Mouse (Mus musculus) midbrain, embryonic 10.5 days (tissue): Measurements from ENCODE around the gene Paxbp1. TPM values are rescaled to one million over a fixed set of nuclear protein-coding genes. Genes with fewer than 3 reads are reported as not detected.

ENCODE experiments used
- DNase-seq: peaks from one replicate; pipeline ENCODE4 v3.0.0-alpha.2; 2017; ENCODE audit warnings: low spot score
- H3K27ac ChIP-seq: fragments of 300-500 bp; sonication (generic); replicated peaks from 2 replicates; pipeline ENCODE4 v1.5.1; 2016; ENCODE audit warnings: mild to moderate bottlenecking
- H3K27me3 ChIP-seq: fragments of 300-500 bp; sonication (generic); 2 replicates; pipeline ENCODE4 v1.6.1; 2016; ENCODE audit warnings: low read depth, mild to moderate bottlenecking; ENCODE audit not compliant: poor library complexity, severe bottlenecking
- H3K36me3 ChIP-seq: fragments of 300-500 bp; sonication (generic); 2 replicates; pipeline ENCODE4 v1.6.1; 2016; ENCODE audit warnings: mild to moderate bottlenecking, moderate library complexity
- H3K4me1 ChIP-seq: fragments of 300-500 bp; sonication (generic); 2 replicates; pipeline ENCODE4 v1.6.1; 2016
- H3K4me3 ChIP-seq: fragments of 300-500 bp; sonication (generic); 2 replicates; pipeline ENCODE4 v1.5.1; 2016; ENCODE audit warnings: mild to moderate bottlenecking, moderate library complexity
- H3K9me3 ChIP-seq: fragments of 300-500 bp; sonication (generic); replicated peaks from 2 replicates; pipeline ENCODE4 v1.6.1; 2016; ENCODE audit warnings: mild to moderate bottlenecking
- WGBS: fragments of 180-500 bp; shearing (Covaris S2); methylation state at CpG from one replicate; pipeline ENCODE4 v1.1.7; 2016; 5-methylcytosine and 5-hydroxymethylcytosine counted together
- polyA plus RNA-seq: library from polyadenylated mRNA; unstranded; fragments of >200 nt; fragmentation: Nextera tagmentation; extraction: Ambion mirVana; gene quantifications from 2 replicates; pipeline ENCODE4 v1.2.1, GENCODE M21; 2016

The Paxbp1 gene
- polyA plus RNA-seq, 1 experiment from 2014 or later: 60.9 TPM

DNA sequence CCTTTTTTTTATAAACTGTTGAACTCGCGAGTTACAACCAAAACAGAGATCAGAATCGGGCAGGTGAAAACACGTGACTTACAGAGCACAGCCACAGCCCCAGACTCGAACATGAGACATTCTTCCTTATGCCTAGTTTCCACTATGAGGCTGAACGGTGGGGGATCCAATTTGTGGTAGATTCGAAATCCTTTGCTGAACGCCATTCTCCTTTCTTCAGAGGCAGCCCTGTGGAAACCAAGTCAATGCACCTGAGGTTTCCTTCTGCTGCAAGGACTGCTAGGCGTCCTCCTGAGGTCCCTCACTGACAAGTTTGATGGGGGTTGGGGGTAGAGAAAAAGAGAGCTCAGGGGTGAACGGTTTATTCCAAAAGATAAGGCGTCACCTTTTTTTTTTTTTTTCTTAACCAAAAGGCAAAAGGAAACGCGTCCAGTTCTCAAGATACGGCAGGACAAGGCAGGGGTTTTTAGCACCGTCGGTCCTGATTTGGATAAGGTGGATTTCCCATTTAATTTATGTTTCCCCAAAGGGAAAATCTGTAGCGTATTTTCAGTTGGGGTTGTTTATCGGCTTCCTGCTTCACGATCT is 34.3 kb downstream of the Paxbp1 start:
- no peak for DNase-seq
- H3K9me3 ChIP-seq: no peaks in the 10 kb centered on the region
- WGBS: 3% methylated on average over 19 of the region's 19 CpGs
- peaks cover 20% of the 10 kb centered on the region for H3K36me3 ChIP-seq
- no peaks in the 10 kb centered on the region for H3K27me3 ChIP-seq
- peak overlapping the region; percentile 88 for H3K4me3 ChIP-seq
- H3K27ac ChIP-seq: peak overlapping the region; percentile 90
- H3K4me1 ChIP-seq: peaks cover 21% of the 10 kb centered on the region

DNA sequence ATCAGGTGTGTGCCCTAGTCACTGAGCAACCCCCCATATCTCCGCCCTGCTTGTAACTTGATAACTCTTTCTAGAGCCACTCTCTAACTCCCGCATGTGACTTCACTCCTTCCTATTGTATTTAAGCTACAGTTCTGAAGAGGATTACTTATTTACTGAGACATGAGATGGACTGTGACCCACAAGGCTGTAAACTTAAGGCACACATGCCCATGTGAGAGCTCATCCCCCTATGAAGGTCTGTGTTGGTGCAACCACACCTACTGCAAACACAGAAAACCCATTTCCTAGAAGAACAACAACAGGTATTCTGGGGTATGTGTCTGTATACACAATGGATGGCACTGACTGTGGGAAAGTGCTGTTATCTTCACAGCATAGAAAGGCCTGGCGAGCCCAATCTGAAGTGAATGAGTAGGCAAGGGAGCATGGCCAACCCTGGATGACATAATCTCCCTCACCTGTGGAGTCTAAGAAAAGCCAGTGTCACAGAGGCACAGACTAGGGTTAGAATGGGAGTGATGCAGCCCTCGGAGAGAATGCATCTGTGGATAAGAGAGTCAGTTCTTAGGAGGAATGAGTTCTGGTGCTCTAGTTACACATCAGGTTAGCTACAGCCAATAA is 39.3 kb downstream of the Paxbp1 start:
- Histone ChIP-seq H3K9me3 (no peaks in the 10 kb centered on the region), H3K4me1 (peaks cover 9% of the 10 kb centered on the region), H3K27ac (no peak overlapping the region), H3K36me3 (peaks cover 6% of the 10 kb centered on the region; the same call in 1 of the 2 replicates), H3K27me3 (no peaks in the 10 kb centered on the region), H3K4me3 (no peak overlapping the region)
- no peak for DNase-seq
- WGBS: 88% methylated on average over 4 of the region's 4 CpGs

DNA sequence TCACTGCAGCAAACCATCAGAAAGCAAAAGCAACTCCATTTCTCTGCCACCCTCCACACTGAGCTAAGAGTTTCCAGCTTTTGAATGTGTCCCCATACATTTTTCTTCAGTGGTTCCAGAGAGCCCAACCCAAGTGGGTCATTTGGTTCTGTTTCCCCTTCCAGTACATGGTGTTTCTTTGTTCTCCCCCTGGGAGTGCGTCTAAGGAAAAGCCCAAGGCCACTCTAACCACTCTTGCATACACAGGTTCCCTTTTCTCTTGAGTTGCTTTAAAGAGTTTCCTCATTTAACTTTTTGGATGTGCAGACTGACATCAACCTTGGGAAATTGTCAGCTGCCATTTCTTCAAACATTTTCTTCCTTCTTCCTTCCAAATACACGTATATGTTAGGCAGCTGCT is 43.2 kb downstream of the Paxbp1 start:
- Histone ChIP-seq H3K36me3 (peaks cover 4% of the 10 kb centered on the region; the same call in 1 of the 2 replicates), H3K9me3 (no peaks in the 10 kb centered on the region), H3K27me3 (no peaks in the 10 kb centered on the region), H3K27ac (no peak overlapping the region), H3K4me1 (peaks cover 12% of the 10 kb centered on the region; the same call in 1 of the 2 replicates), H3K4me3 (no peak overlapping the region)
- WGBS: 86% methylated on average over 2 of the region's 2 CpGs
- no peak for DNase-seq

DNA sequence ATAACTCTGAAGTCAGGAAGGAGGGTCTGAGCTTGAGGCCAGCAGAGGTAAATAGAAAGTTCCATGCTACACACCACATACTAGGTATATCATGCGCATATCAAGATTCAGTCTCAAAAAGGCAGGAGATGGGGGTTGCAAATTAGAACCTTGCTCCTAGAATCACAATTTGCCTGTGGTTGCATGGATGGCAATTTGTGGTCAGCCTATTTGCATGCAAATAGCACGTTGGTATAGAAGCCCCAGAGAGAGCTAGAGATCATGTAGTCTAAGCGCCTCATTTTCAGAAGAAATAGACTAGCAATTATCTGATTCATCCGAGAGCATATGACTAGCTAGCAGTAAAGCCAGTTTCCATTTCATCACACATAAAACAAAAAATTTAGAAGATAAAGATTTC is 44.5 kb downstream of the Paxbp1 start:
- Histone ChIP-seq H3K9me3 (no peaks in the 10 kb centered on the region), H3K4me1 (peaks cover 12% of the 10 kb centered on the region; the same call in 1 of the 2 replicates), H3K4me3 (no peak overlapping the region), H3K36me3 (peaks cover 4% of the 10 kb centered on the region; the same call in 1 of the 2 replicates), H3K27ac (no peak overlapping the region), H3K27me3 (no peaks in the 10 kb centered on the region)
- DNase-seq: no peak
- 78% methylated on average over 4 of the region's 4 CpGs for WGBS

DNA sequence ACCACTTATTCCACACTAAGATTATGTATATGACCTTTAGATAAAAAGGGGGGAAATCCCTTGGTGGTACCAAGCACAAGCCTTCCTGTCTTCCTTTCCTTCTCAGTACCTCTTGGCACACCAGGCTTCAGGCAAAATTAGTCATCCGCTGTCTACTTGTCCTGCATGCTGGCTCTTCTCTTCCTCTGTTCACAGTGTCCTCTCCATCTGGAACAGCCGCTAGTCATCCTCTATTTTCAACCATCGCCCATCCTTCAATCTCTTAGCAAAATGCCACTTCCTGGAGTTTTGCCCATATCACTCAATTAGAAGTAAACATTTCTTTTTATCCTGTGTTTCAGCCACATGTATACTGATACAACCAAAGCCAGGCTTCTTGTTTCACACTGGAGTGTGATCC is 46.5 kb downstream of the Paxbp1 start:
- Histone ChIP-seq H3K4me1 (peaks cover 12% of the 10 kb centered on the region; the same call in 1 of the 2 replicates), H3K36me3 (0 out of 2 replicates have a peak, but pooled peaks cover under 1% of the 10 kb centered on the region), H3K9me3 (no peaks in the 10 kb centered on the region), H3K27me3 (no peaks in the 10 kb centered on the region), H3K27ac (no peak overlapping the region), H3K4me3 (no peak overlapping the region)
- WGBS: 93% methylated on average over 3 of the region's 3 CpGs
- DNase-seq: no peak

DNA sequence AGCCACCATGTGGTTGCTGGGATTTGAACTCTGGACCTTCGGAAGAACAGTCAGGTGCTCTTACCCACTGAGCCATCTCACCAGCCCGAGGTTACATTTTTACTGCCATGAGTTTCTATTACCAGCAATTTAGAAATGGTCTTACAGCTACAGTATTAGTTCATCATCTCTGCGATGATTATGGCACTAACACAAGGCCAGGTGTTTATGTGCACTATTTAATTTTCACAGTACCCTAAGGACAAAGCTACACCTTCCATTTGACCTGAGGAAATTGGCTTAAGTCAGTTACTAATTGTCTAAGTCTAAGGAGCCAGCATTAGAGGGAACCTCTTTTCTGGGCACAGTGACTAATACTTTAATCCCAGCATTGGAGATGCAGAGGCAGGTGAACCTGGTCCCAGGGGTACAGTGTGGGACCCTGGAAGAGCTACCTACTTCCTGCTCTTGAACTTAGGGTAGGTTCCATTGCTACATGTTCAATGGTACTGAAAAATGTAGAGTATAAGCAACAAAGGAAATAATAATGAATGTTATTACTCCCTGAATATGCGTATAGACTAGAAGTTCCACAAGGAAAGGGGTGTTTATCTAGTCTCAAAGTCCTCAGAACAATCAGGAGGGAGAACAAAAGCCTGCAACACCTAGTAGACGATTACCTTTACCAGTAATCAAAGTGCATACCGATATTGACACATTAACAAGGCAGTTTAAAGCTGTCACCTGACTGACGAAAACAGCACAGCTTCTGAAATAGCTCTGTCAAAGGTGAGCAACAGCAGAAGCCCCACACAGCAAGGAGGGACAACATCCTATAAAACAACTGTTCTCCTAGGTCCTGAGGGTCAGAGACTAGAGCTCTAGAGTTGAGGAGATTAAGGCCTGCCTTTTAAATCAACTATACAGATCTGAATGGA is 47.8 kb downstream of the Paxbp1 start:
- Histone ChIP-seq H3K27ac (no peak overlapping the region), H3K9me3 (no peaks in the 10 kb centered on the region), H3K4me1 (peaks cover 12% of the 10 kb centered on the region; the same call in 1 of the 2 replicates), H3K4me3 (no peak overlapping the region), H3K27me3 (no peaks in the 10 kb centered on the region), H3K36me3 (no peaks in the 10 kb centered on the region)
- no peak for DNase-seq
- 88% methylated on average over 7 of the region's 7 CpGs for WGBS

DNA sequence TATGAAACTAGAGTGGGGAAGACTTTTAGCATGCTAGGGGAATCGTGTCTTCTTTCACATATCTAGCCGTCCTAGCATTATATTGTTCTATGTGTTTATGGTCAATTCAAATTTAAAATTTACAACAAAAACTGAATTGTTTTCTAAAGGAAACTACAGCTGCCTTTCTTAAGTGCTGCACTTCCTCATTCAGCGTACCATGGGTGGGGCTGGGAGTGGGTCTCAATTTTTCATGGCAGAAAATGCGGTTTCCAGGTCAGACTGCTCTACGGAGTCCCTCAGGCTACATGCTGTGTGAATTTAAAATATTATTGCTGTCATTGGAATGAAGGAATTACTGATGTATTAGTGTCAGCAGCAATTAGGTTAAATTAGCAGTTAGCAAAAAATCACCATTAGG is 48.8 kb downstream of the Paxbp1 start:
- WGBS: 84% methylated on average over 5 of the region's 5 CpGs
- Histone ChIP-seq H3K27me3 (no peaks in the 10 kb centered on the region), H3K27ac (no peak overlapping the region), H3K36me3 (peaks cover 8% of the 10 kb centered on the region), H3K4me3 (no peak overlapping the region), H3K9me3 (no peaks in the 10 kb centered on the region), H3K4me1 (peaks cover 12% of the 10 kb centered on the region; the same call in 1 of the 2 replicates)
- no peak for DNase-seq

DNA sequence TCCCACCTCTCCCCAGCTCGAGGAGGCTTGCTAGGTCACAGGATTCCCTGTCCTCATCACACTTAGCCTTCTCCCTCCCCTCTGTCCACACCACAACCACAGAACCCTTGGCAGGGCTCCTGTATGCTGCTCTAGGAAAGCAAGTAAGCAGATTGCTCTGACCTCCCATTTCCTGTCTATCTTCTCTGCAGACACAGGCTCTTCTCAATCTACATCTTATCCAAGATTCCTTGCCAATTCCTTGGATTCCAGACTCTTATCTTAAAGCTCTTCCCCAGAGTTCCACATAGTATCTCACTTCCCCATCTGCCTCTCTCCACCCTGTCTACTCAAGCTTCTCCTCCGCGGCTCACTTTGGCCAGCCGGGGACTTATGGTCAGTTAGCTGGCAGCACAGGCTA is 49.3 kb downstream of the Paxbp1 start:
- no peak overlapping the region for H3K27ac ChIP-seq
- no peak overlapping the region for H3K4me3 ChIP-seq
- H3K27me3 ChIP-seq: no peaks in the 10 kb centered on the region
- H3K36me3 ChIP-seq: peaks cover 13% of the 10 kb centered on the region
- H3K4me1 ChIP-seq: peaks cover 12% of the 10 kb centered on the region; the same call in 1 of the 2 replicates
- WGBS: 76% methylated on average over 4 of the region's 4 CpGs
- no peak for DNase-seq
- no peaks in the 10 kb centered on the region for H3K9me3 ChIP-seq

DNA sequence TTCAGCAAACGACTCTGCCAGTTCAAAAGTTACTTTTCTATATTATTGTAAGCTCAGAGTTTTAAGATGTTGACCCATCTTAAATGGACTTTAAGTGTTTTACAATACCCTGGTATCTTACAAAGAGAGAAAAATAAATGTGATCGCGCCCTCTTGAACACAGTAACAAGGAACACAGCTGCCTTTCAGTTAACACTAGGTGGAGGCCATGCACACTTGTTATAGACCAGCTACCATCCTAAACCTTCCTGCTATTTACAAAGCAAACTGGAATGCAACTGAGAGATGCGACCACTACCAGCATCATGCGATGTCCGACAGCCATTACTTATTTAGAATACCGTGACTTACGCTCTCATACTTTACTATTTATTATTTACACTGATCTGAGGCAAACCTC is 55.2 kb downstream of the Paxbp1 start:
- Histone ChIP-seq H3K9me3 (no peaks in the 10 kb centered on the region), H3K27me3 (no peaks in the 10 kb centered on the region), H3K27ac (no peak overlapping the region), H3K4me3 (no peak overlapping the region), H3K36me3 (peaks cover 25% of the 10 kb centered on the region), H3K4me1 (no peaks in the 10 kb centered on the region)
- WGBS: 96% methylated on average over 8 of the region's 8 CpGs
- DNase-seq: no peak

DNA sequence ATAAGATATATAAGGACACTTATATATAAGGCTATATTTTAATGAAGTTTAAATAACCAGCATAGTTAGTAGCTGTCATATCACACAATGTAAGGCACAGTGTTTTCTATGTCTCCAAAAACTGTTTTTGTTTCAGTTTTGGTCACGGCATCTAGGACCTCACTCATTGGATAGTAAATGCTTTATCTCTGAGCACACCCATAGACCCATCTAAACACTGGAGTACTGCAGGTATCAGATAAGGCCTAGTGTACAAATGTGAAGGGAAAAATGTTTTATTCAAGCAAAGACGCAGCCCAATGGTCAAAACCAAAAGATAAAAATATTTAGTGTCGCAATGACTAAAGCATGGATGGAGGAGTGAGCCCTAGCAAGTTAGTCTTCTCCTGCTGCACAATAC is 55.7 kb downstream of the Paxbp1 start:
- Histone ChIP-seq H3K27ac (no peak overlapping the region), H3K9me3 (no peaks in the 10 kb centered on the region), H3K36me3 (peaks cover 25% of the 10 kb centered on the region), H3K4me1 (no peaks in the 10 kb centered on the region), H3K4me3 (no peak overlapping the region), H3K27me3 (no peaks in the 10 kb centered on the region)
- 95% methylated on average over 3 of the region's 3 CpGs for WGBS
- no peak for DNase-seq

DNA sequence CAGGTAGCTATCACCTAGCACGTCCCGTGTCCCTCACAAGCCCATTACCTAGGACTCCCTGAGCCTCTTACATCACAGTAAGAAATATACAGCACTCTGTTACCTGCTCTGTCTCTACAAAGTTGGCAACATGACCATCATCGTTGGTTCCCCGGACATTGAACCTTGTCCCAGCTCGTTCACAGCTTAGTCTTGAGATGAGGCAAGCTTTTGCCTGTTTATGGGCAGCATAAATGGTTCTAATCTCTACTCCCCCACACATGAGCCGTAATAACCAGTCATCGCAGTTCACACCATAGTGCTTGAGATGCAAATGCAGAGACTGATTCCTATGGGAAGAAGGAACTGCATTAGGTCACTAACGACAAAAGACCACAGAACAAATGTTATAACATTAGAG is 56.3 kb downstream of the Paxbp1 start:
- Histone ChIP-seq H3K36me3 (peaks cover 25% of the 10 kb centered on the region), H3K27me3 (no peaks in the 10 kb centered on the region), H3K9me3 (no peaks in the 10 kb centered on the region), H3K4me3 (no peak overlapping the region), H3K4me1 (no peaks in the 10 kb centered on the region), H3K27ac (no peak overlapping the region)
- WGBS: 92% methylated on average over 8 of the region's 8 CpGs
- DNase-seq: no peak

DNA sequence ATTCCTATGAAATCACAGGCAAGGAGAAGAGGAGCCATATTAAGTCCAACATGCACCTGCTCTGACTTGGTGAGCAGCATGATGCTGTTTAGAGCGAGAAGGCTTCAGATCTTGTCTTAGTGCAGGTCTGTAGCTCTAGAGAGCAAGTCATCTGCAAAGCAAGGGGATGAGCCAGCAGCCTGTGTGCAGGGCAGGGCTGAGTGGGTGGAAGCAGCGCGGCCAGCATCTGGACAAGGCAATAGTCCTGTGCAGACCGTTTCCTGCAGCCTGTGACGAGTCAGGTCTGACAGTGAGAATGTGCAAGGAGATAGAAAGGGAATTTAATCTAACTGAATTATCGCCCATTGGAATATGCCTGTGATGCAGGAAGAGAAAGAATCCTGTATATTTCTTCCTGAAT is 73.3 kb downstream of the Paxbp1 start:
- H3K27ac ChIP-seq: no peak overlapping the region
- H3K9me3 ChIP-seq: no peaks in the 10 kb centered on the region
- peaks cover 37% of the 10 kb centered on the region for H3K36me3 ChIP-seq
- H3K4me3 ChIP-seq: no peak overlapping the region
- WGBS: 96% methylated on average over 6 of the region's 6 CpGs
- H3K27me3 ChIP-seq: no peaks in the 10 kb centered on the region
- no peaks in the 10 kb centered on the region for H3K4me1 ChIP-seq
- no peak for DNase-seq

DNA sequence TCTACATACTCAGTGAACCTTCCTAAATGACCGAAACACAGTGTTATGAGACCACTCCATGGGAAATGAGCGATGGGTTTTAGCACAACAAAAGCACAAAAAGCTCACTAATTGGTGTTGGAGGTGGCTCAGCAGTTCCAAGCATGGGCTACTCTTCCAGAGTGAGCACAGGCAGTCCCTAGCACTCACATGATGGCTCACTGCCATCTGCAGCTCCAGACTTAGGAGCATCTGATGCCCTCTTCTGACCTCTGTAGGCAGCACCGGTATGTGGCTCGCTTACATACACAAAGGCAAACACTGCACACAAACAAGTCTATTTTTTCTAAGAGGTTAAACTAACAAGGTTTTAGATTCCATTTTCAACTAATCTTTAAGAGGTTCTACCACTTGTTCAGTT is 78.1 kb downstream of the Paxbp1 start:
- no peaks in the 10 kb centered on the region for H3K4me1 ChIP-seq
- H3K27me3 ChIP-seq: no peaks in the 10 kb centered on the region
- peaks cover 51% of the 10 kb centered on the region for H3K36me3 ChIP-seq
- 82% methylated on average over 4 of the region's 4 CpGs for WGBS
- H3K27ac ChIP-seq: no peak overlapping the region
- no peak for DNase-seq
- no peaks in the 10 kb centered on the region for H3K9me3 ChIP-seq
- no peak overlapping the region for H3K4me3 ChIP-seq
